10 mouse cellular contexts compared by ENCODE assay signal in the genomic region with DNA sequence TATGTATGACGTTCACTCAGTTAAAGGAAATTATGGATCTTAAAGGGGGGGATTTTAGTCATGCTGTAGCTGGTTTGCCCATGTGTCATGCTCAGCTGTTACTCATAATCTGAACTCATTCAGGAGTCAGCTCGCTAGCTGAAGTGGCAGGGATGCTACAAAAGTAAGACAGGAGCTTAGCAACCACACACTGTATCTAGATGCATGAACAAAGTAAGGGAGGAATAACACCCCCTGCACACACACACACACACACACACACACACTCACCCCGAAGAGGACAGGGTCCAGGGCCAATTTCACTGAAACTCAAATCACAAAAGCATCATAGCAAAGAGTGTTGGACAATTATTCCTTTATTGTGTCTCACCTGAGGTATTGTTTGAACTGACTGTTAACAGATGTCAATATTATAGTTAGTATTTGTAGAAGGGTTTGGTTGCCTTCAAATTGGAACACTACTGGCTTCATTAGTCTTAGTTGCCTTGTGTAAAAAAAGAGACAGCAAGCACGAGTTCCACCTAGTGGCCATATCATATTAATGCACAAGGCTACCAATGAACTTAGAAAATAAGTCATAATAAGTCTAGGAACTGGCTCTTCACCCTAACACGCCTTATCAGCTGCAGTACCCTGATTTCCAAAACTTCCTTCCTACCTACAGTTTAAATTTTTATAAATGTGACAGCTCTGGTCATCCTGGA. TPM values are rescaled to one million over a fixed set of nuclear protein-coding genes. Genes with fewer than 3 reads are reported as not detected.
DNase-seq lines count a peak whose midpoint lies in the region; ATAC-seq and TF ChIP-seq lines count a peak whose summit lies in the region.
"Had no signal": no experiment of that assay in that cellular context is flagged by ENCODE, and none has a peak within 500 bp of the region (broad histone marks: within the 10 kb centered on the region; RNA-seq: fewer than 3 reads in every experiment).

No protein-coding gene starts in this region.

- peak; percentile 13 for DNase-seq in layer of hippocampus, adult 11-12 months (ENCODE audit: low spot score)
- no peak for DNase-seq in layer of hippocampus, postnatal 25 days (ENCODE audit: extremely low spot score in 1 of 2, low spot score in 1 of 2)
- DNase-seq in MEL (ENCODE audit: low read depth, low spot score), result peak; percentile 81
- peak; percentile 40 for DNase-seq in c-Kit-positive CD71-negative TER-119-negative erythroid progenitor cells, embryonic 14.5 days (ENCODE audit: low read depth)
- DNase-seq in frontal cortex, postnatal 14 days (ENCODE audit: low spot score in 2 of 2), result no peak
- DNase-seq in spleen, adult 12 weeks (ENCODE audit: low spot score), result no peak

- no peak for TF ChIP-seq EP300 in MEL (IDR thresholded peaks at IDR 0.05; ENCODE audit: low read depth in 1 of 2, low read length in 2 of 2)

- no peak for TF ChIP-seq POLR2A in MEL (IDR thresholded peaks at IDR 0.05; ENCODE audit: control insufficient read depth in 1 of 2, insufficient read depth in 1 of 2, low read depth in 1 of 2, low read length in 2 of 2, poor library complexity in 1 of 2)

- WGBS in neural tube, embryonic 14.5 days, result 68% methylated on average over 5 of the region's 5 CpGs

- H3K79me2 ChIP-seq in MEL (ENCODE audit: control insufficient read depth, insufficient read depth, low read length, poor library complexity), result no peaks in the 10 kb centered on the region

- peaks cover 1% of the 10 kb centered on the region in 2 experiments; a peak in 3 of 4 replicates for H3K27me3 ChIP-seq in MEL (ENCODE audit: control insufficient read depth in 1 of 2, insufficient read depth in 2 of 2, low read length in 2 of 2)
- no peaks in the 10 kb centered on the region for H3K27me3 ChIP-seq in neural tube, embryonic 14.5 days (ENCODE audit: control insufficient read depth, insufficient read depth, low read length)
- H3K27me3 ChIP-seq: heart, embryonic 13.5 days had no signal

- TF ChIP-seq CTCF in MEL (IDR thresholded peaks at IDR 0.05 in 2 of 3, conservative IDR thresholded peaks at IDR 0.05 in 1 of 3; ENCODE audit: control insufficient read depth in 1 of 3, insufficient read depth in 1 of 3, low read depth in 2 of 3, low read length in 3 of 3, poor library complexity in 1 of 3, severe bottlenecking in 1 of 3), result peak; percentile 11 to 82 (median 71); a peak in 4 of 6 replicates

- H3K4me3 ChIP-seq in MEL (ENCODE audit: control insufficient read depth in 1 of 2, insufficient read depth in 1 of 2, low read depth in 2 of 2, low read length in 2 of 2), result no peak overlapping the region
- H3K4me3 ChIP-seq in neural tube, embryonic 14.5 days (ENCODE audit: low read depth, low read length), result no peak overlapping the region
- H3K4me3 ChIP-seq: heart, embryonic 13.5 days had no signal

- no peaks in the 10 kb centered on the region for H3K9me3 ChIP-seq in MEL (replicated peaks; ENCODE audit: insufficient read depth, low read length)
- no peaks in the 10 kb centered on the region for H3K9me3 ChIP-seq in neural tube, embryonic 14.5 days (ENCODE audit: control insufficient read depth, low read length)
- H3K9me3 ChIP-seq: heart, embryonic 13.5 days had no signal

- H3K27ac ChIP-seq in MEL (ENCODE audit: control insufficient read depth, low read depth, low read length), result no peak overlapping the region
- H3K27ac ChIP-seq in neural tube, embryonic 14.5 days (ENCODE audit: low read depth, low read length), result no peak overlapping the region
- H3K27ac ChIP-seq: heart, embryonic 13.5 days; macrophage had no signal

- ATAC-seq in hematopoietic stem cell, adult 5-6 weeks (replicated peaks in 1 of 2; ENCODE audit: insufficient read depth in 1 of 2, low FRiP score in 2 of 2, low TSS enrichment in 1 of 2, low read depth in 1 of 2, poor library complexity in 2 of 2, severe bottlenecking in 2 of 2), result peak; percentile 78 to 84
- ATAC-seq in neural tube, embryonic 14.5 days (ENCODE audit: low read depth), result peak; percentile 44; the same call in 1 of the 2 replicates

- TF ChIP-seq RAD21 in MEL (IDR thresholded peaks at IDR 0.05; ENCODE audit: low read depth, low read length), result peak; percentile 87

- peaks cover 0 to 4% of the 10 kb centered on the region in 2 experiments; a peak in 2 of 4 replicates for H3K4me1 ChIP-seq in MEL (ENCODE audit: control insufficient read depth in 1 of 2, insufficient read depth in 2 of 2, low read length in 2 of 2)
- H3K4me1 ChIP-seq in neural tube, embryonic 14.5 days (ENCODE audit: control insufficient read depth, insufficient read depth, low read length), result no peaks in the 10 kb centered on the region
- H3K4me1 ChIP-seq: heart, embryonic 13.5 days had no signal

- H3K9ac ChIP-seq in MEL (ENCODE audit: control insufficient read depth, low read depth, low read length, poor library complexity, severe bottlenecking), result no peak overlapping the region
- H3K9ac ChIP-seq in neural tube, embryonic 14.5 days (replicated peaks; ENCODE audit: low read depth, low read length), result no peak overlapping the region
- H3K9ac ChIP-seq: heart, embryonic 13.5 days had no signal

- peaks cover 0 to 9% of the 10 kb centered on the region in 2 experiments; a peak in 2 of 4 replicates for H3K36me3 ChIP-seq in MEL (ENCODE audit: control insufficient read depth in 1 of 2, insufficient read depth in 2 of 2, low read length in 2 of 2)
- H3K36me3 ChIP-seq in neural tube, embryonic 14.5 days (ENCODE audit: control insufficient read depth, insufficient read depth, low read length), result no peaks in the 10 kb centered on the region
- H3K36me3 ChIP-seq: heart, embryonic 13.5 days had no signal

- no peak overlapping the region for H3K4me2 ChIP-seq in neural tube, embryonic 14.5 days (ENCODE audit: low read depth, low read length)
- H3K4me2 ChIP-seq: heart, embryonic 13.5 days had no signal

TF ChIP-seq in MEL, 35 proteins besides CTCF, POLR2A, EP300 and RAD21:
- no peak for TF ChIP-seq MEF2A (IDR thresholded peaks at IDR 0.05; ENCODE audit: extremely low read depth, insufficient replicate concordance, low read depth, low read length, poor library complexity, severe bottlenecking)
- TF ChIP-seq SMC3 (IDR thresholded peaks at IDR 0.05; ENCODE audit: low read depth, low read length), result peak; percentile 85
- TF ChIP-seq TCF12 (IDR thresholded peaks at IDR 0.05; ENCODE audit: low read depth, low read length), result no peak
- no peak for TF ChIP-seq BHLHE40 (IDR thresholded peaks at IDR 0.05; ENCODE audit: borderline replicate concordance, low read depth, low read length)
- TF ChIP-seq MAZ (IDR thresholded peaks at IDR 0.05; ENCODE audit: low read depth, low read length), result no peak
- TF ChIP-seq JUND (IDR thresholded peaks at IDR 0.05; ENCODE audit: low read depth, low read length), result no peak
- TF ChIP-seq POLR2AphosphoS2 (IDR thresholded peaks at IDR 0.05; ENCODE audit: low read length), result no peak
- TF ChIP-seq CHD2 (IDR thresholded peaks at IDR 0.05; ENCODE audit: low read length), result no peak
- peak; percentile 73 for TF ChIP-seq ZC3H11A (IDR thresholded peaks at IDR 0.05; ENCODE audit: low read depth, low read length)
- no peak for TF ChIP-seq GABPA (IDR thresholded peaks at IDR 0.05; ENCODE audit: low read depth, low read length)
- no peak for TF ChIP-seq GATA1 (IDR thresholded peaks at IDR 0.05; ENCODE audit: low read depth, low read length)
- TF ChIP-seq ZNF384 (IDR thresholded peaks at IDR 0.05; ENCODE audit: low read depth, low read length), result peak; percentile 68; the same call in 1 of the 2 replicates
- no peak for TF ChIP-seq ELF1 (IDR thresholded peaks at IDR 0.05; ENCODE audit: low read depth, low read length)
- no peak for TF ChIP-seq E2F4 (IDR thresholded peaks at IDR 0.05; ENCODE audit: borderline replicate concordance, low read depth, low read length)

RNA-seq across cellular contexts. Expression of gene Asns, which starts 32.5 kb away (rescaled TPM):
- total RNA-seq in layer of hippocampus, postnatal 25 days (2021), result 100 to 1,000 TPM in 1 of 2 experiments, 10 to 100 TPM in 1; 96.0 to 105 TPM
- 342 and 456 TPM in 2 replicates for total RNA-seq in MEL (2012; rRNA removed)
- 100 to 1,000 TPM in 1 of 2 experiments, not detected in 1; 792 TPM for polyA plus RNA-seq in MEL (2012; ENCODE audit: insufficient read depth in 1 of 2, insufficient read length in 2 of 2, low read depth in 1 of 2, low replicate concordance in 2 of 2, missing spikeins in 1 of 2)
- total RNA-seq in hematopoietic stem cell, adult 5-6 weeks (2017), result 19.4 and 45.4 TPM in 2 replicates
- polyA plus RNA-seq in neural tube, embryonic 14.5 days (2014; fragmentation: Nextera tagmentation; extraction: Ambion mirVana), result 115 and 121 TPM in 2 replicates

Comparison
In these comparisons a context has a peak if more than half of its experiments do, and no peak if none do; other contexts are left out.
1. DNase-seq: peak in layer of hippocampus, adult 11-12 months (single experiment), MEL (single experiment) and c-Kit-positive CD71-negative TER-119-negative erythroid progenitor cells, embryonic 14.5 days (single experiment); none in layer of hippocampus, postnatal 25 days (0 of 2), frontal cortex, postnatal 14 days (0 of 2) and spleen, adult 12 weeks (single experiment).